Mouse (Mus musculus): ENCODE results near the gene Slc5a5.

GRCm38 (mm10) chr8:70838654-70839407 is 53.7 kb downstream of the Slc5a5 start:
- TF ChIP-seq POLR2A (IDR thresholded peaks at IDR 0.05; ENCODE audit: insufficient read length, low read depth), result no peak
- no peak for TF ChIP-seq CEBPB (IDR thresholded peaks at IDR 0.05; ENCODE audit: insufficient read depth, poor library complexity, severe bottlenecking)
- no peak for TF ChIP-seq TCF12 (IDR thresholded peaks at IDR 0.05; ENCODE audit: insufficient read depth, poor library complexity, severe bottlenecking)
- TF ChIP-seq TCF3 (IDR thresholded peaks at IDR 0.05; ENCODE audit: insufficient read length, low read depth), result no peak
- no peak for TF ChIP-seq USF1 (IDR thresholded peaks at IDR 0.05; ENCODE audit: low read depth)
- no peak for TF ChIP-seq MYOD1 (IDR thresholded peaks at IDR 0.05; ENCODE audit: control insufficient read depth in 1 of 3, insufficient read length in 2 of 3, low read depth in 2 of 3)
- no peak for TF ChIP-seq MAX (IDR thresholded peaks at IDR 0.05; ENCODE audit: low read depth)
- TF ChIP-seq MYOG (IDR thresholded peaks at IDR 0.05; ENCODE audit: control insufficient read depth in 1 of 3, insufficient read depth in 1 of 3, insufficient read length in 2 of 3, low read depth in 2 of 3), result no peak
